23 mouse cellular contexts compared by ENCODE assay signal in genomic region chr16:49770320-49771189, GRCm38 (mm10). TPM values are rescaled to one million over a fixed set of nuclear protein-coding genes. Genes with fewer than 3 reads are reported as not detected.
DNase-seq lines count a peak whose midpoint lies in the region; ATAC-seq and TF ChIP-seq lines count a peak whose summit lies in the region.
"Had no signal": no experiment of that assay in that cellular context is flagged by ENCODE, and none has a peak within 500 bp of the region (broad histone marks: within the 10 kb centered on the region; RNA-seq: fewer than 3 reads in every experiment).

No protein-coding gene starts in this region.

- peak; percentile 46 for DNase-seq in lung, postnatal 0 days (ENCODE audit: low spot score)
- DNase-seq in lung, postnatal 10 days = no peak
- peak; percentile 81 for DNase-seq in adipocyte (ENCODE audit: low spot score)
- no peak for DNase-seq in liver, embryonic 14.5 days (ENCODE audit: low read depth in 3 of 3, low spot score in 3 of 3)
- peak; percentile 40 for DNase-seq in naive thymus-derived CD4-positive, alpha-beta T cell, adult 2 months (ENCODE audit: low read depth)
- no peak for DNase-seq in layer of hippocampus, postnatal 10 days (ENCODE audit: low spot score in 2 of 2)
- DNase-seq in heart, postnatal 25 days (ENCODE audit: low spot score) = no peak
- DNase-seq: adrenal gland, postnatal 10 days; cerebellum, postnatal 10 days; embryo, embryonic 11 days; gastrocnemius, postnatal 10 days; kidney, adult 2 months; kidney, postnatal 10 days; retina, postnatal 1 day had no signal

- TF ChIP-seq CTCF in lung, postnatal 0 days (IDR thresholded peaks at IDR 0.05) = no peak
- no peak for TF ChIP-seq CTCF in liver, embryonic 14.5 days (IDR thresholded peaks at IDR 0.05; ENCODE audit: low read depth)

- peak; percentile 63 for TF ChIP-seq EP300 in lung, postnatal 0 days (IDR thresholded peaks at IDR 0.05)
- peak; percentile 41; the same call in 1 of the 2 replicates for TF ChIP-seq EP300 in liver, embryonic 14.5 days (IDR thresholded peaks at IDR 0.05; ENCODE audit: low read depth)

- intact Hi-C loops in heart, postnatal 25 days (cut with DNase I) = no loop called here

- H3K4me2 ChIP-seq in lung, postnatal 0 days (replicated peaks; ENCODE audit: low read depth, low read length) = no peak overlapping the region
- peak overlapping the region; percentile 48 for H3K4me2 ChIP-seq in liver, embryonic 14.5 days (ENCODE audit: low read depth)
- H3K4me2 ChIP-seq: embryonic facial prominence, embryonic 15.5 days; forebrain, embryonic 12.5 days; limb, embryonic 15.5 days had no signal

- H3K27ac ChIP-seq in lung, postnatal 0 days (ENCODE audit: low read length) = 0 out of 2 replicates have a peak overlapping the region, but pooled peaks have one; percentile 10
- peak overlapping the region; percentile 98 for H3K27ac ChIP-seq in liver, embryonic 14.5 days
- H3K27ac ChIP-seq: embryonic facial prominence, embryonic 15.5 days; forebrain, embryonic 12.5 days; heart, adult 2 months; hindbrain, embryonic 10.5 days; hindbrain, postnatal 0 days; limb, embryonic 15.5 days; midbrain, embryonic 10.5 days; stomach, postnatal 0 days had no signal

- no peak overlapping the region for H3K4me3 ChIP-seq in lung, postnatal 0 days (ENCODE audit: low read depth, low read length)
- H3K4me3 ChIP-seq in liver, embryonic 14.5 days (ENCODE audit: insufficient read depth in 1 of 2, low read depth in 2 of 2, low read length in 2 of 2) = no peak overlapping the region
- H3K4me3 ChIP-seq: embryonic facial prominence, embryonic 15.5 days; forebrain, embryonic 12.5 days; heart, adult 2 months; hindbrain, embryonic 10.5 days; limb, embryonic 15.5 days; midbrain, embryonic 10.5 days had no signal

- no peaks in the 10 kb centered on the region for H3K9me3 ChIP-seq in lung, postnatal 0 days (ENCODE audit: low read length)
- no peaks in the 10 kb centered on the region for H3K9me3 ChIP-seq in liver, embryonic 14.5 days (ENCODE audit: control insufficient read depth, low read length)
- H3K9me3 ChIP-seq: embryonic facial prominence, embryonic 15.5 days; forebrain, embryonic 12.5 days; hindbrain, embryonic 10.5 days; limb, embryonic 15.5 days; midbrain, embryonic 10.5 days had no signal

- 72% methylated on average over 12 of the region's 12 CpGs for WGBS in lung, postnatal 0 days
- 18% methylated on average over 12 of the region's 12 CpGs for WGBS in liver, embryonic 14.5 days (ENCODE audit: insufficient replicate concordance)

- no peaks in the 10 kb centered on the region for H3K4me1 ChIP-seq in lung, postnatal 0 days (ENCODE audit: insufficient read depth, low read depth, low read length)
- H3K4me1 ChIP-seq in liver, embryonic 14.5 days (replicated peaks; ENCODE audit: control insufficient read depth in 2 of 2, insufficient read depth in 2 of 2, low read length in 1 of 2) = peaks cover 71 to 77% of the 10 kb centered on the region in 2 experiments
- H3K4me1 ChIP-seq: embryonic facial prominence, embryonic 15.5 days; forebrain, embryonic 12.5 days; limb, embryonic 15.5 days had no signal

- no peaks in the 10 kb centered on the region for H3K36me3 ChIP-seq in lung, postnatal 0 days (ENCODE audit: insufficient read depth, low read length)
- H3K36me3 ChIP-seq in liver, embryonic 14.5 days (replicated peaks; ENCODE audit: control insufficient read depth, insufficient read depth, low read depth) = no peaks in the 10 kb centered on the region
- H3K36me3 ChIP-seq: embryonic facial prominence, embryonic 15.5 days; forebrain, embryonic 12.5 days; hindbrain, embryonic 10.5 days; midbrain, embryonic 10.5 days had no signal

- no peak overlapping the region for H3K9ac ChIP-seq in lung, postnatal 0 days (replicated peaks; ENCODE audit: low read depth)
- peak overlapping the region; percentile 64 for H3K9ac ChIP-seq in liver, embryonic 14.5 days (replicated peaks)
- H3K9ac ChIP-seq: embryonic facial prominence, embryonic 15.5 days; forebrain, embryonic 12.5 days; limb, embryonic 15.5 days had no signal

- H3K27me3 ChIP-seq in lung, postnatal 0 days (replicated peaks; ENCODE audit: insufficient read depth, low read length) = no peaks in the 10 kb centered on the region
- H3K27me3 ChIP-seq in liver, embryonic 14.5 days (ENCODE audit: control insufficient read depth, insufficient read depth, low read length) = no peaks in the 10 kb centered on the region
- H3K27me3 ChIP-seq: embryonic facial prominence, embryonic 15.5 days; forebrain, embryonic 12.5 days; limb, embryonic 15.5 days had no signal

- ATAC-seq in lung, postnatal 0 days = no peak
- ATAC-seq in liver, embryonic 14.5 days (ENCODE audit: insufficient read depth) = no peak
- no peak for ATAC-seq in inflammation-experienced regulatory T-cells, adult 6 months
- ATAC-seq: hindbrain, postnatal 0 days had no signal

RNA-seq across cellular contexts. Expression of gene Cd47, which starts 29.8 kb away (rescaled TPM):
- polyA plus RNA-seq in lung, postnatal 0 days (2015; fragmentation: Nextera tagmentation; extraction: Ambion mirVana) = 219 and 245 TPM in 2 replicates
- 54.3 and 82.5 TPM in 2 replicates for polyA plus RNA-seq in liver, embryonic 14.5 days (2012; rRNA removed)
- 331 and 345 TPM in 2 replicates for polyA plus RNA-seq in liver, embryonic 14.5 days (2014; fragmentation: Nextera tagmentation; extraction: Ambion mirVana)
- 100 to 1,000 TPM; 214 to 228 TPM for total RNA-seq in layer of hippocampus, postnatal 10 days (2021)
- total RNA-seq in heart, postnatal 25 days (2021) = 10 to 100 TPM; 73.5 to 76.4 TPM
- polyA plus RNA-seq in inflammation-experienced regulatory T-cells, adult 6 months (2017; shearing (Covaris generic)) = 100 to 1,000 TPM; 201 to 329 (median 236) TPM

Comparison
In these comparisons a context has a peak if more than half of its experiments do, and no peak if none do; other contexts are left out.
1. DNase-seq: peak in lung, postnatal 0 days (single experiment), adipocyte (single experiment) and naive thymus-derived CD4-positive, alpha-beta T cell, adult 2 months (single experiment); none in lung, postnatal 10 days (single experiment), liver, embryonic 14.5 days (0 of 3), layer of hippocampus, postnatal 10 days (0 of 2) and heart, postnatal 25 days (single experiment).